In genomic region chr7:16988405-16988804, GRCm38 (mm10) we compare ENCODE assay signal across 9 mouse cellular contexts. TPM values are rescaled to one million over a fixed set of nuclear protein-coding genes. Genes with fewer than 3 reads are reported as not detected.
DNase-seq lines count a peak whose midpoint lies in the region; ATAC-seq and TF ChIP-seq lines count a peak whose summit lies in the region.
"Had no signal": no experiment of that assay in that cellular context is flagged by ENCODE, and none has a peak within 500 bp of the region (broad histone marks: within the 10 kb centered on the region; RNA-seq: fewer than 3 reads in every experiment).

No protein-coding gene starts in this region.

- H3K4me2 ChIP-seq in heart, embryonic 12.5 days: no peak overlapping the region
- H3K4me2 ChIP-seq in embryonic facial prominence, embryonic 14.5 days (ENCODE audit: low read depth, low read length): no peak overlapping the region
- 0 out of 2 replicates have a peak overlapping the region, but pooled peaks have one; percentile 5 for H3K4me2 ChIP-seq in hindbrain, embryonic 14.5 days (replicated peaks)
- H3K4me2 ChIP-seq in midbrain, embryonic 14.5 days (ENCODE audit: low read length): peak overlapping the region; percentile 33; the same call in 1 of the 2 replicates

- TF ChIP-seq CTCF in layer of hippocampus, adult 2 months (conservative IDR thresholded peaks at IDR 0.05): no peak

- no peak overlapping the region for H3K9ac ChIP-seq in heart, embryonic 12.5 days
- H3K9ac ChIP-seq in embryonic facial prominence, embryonic 14.5 days (ENCODE audit: low read depth, low read length): no peak overlapping the region
- no peak overlapping the region for H3K9ac ChIP-seq in hindbrain, embryonic 14.5 days
- H3K9ac ChIP-seq in midbrain, embryonic 14.5 days (replicated peaks; ENCODE audit: low read length): no peak overlapping the region

- H3K27ac ChIP-seq in heart, embryonic 12.5 days (ENCODE audit: poor library complexity, severe bottlenecking): no peak overlapping the region
- peak overlapping the region; percentile 49; the same call in 1 of the 2 replicates for H3K27ac ChIP-seq in embryonic facial prominence, embryonic 14.5 days (replicated peaks; ENCODE audit: low read depth, low read length)
- peak overlapping the region; percentile 84 for H3K27ac ChIP-seq in hindbrain, embryonic 14.5 days
- H3K27ac ChIP-seq in midbrain, embryonic 14.5 days (replicated peaks; ENCODE audit: low read depth, low read length): peak overlapping the region; percentile 89
- H3K27ac ChIP-seq in layer of hippocampus, adult 2 months: no peak overlapping the region

- ATAC-seq in heart, embryonic 12.5 days (ENCODE audit: insufficient number of reproducible peaks, low FRiP score): no peak
- ATAC-seq in embryonic facial prominence, embryonic 14.5 days (ENCODE audit: low read depth): peak; percentile 23
- ATAC-seq in hindbrain, embryonic 14.5 days (ENCODE audit: low FRiP score): no peak
- no peak for ATAC-seq in midbrain, embryonic 14.5 days (ENCODE audit: low FRiP score, low TSS enrichment)
- ATAC-seq in cerebellum, adult (ENCODE audit: insufficient number of reproducible peaks, low FRiP score, low TSS enrichment): no peak

- H3K4me3 ChIP-seq in heart, embryonic 12.5 days: no peak overlapping the region
- H3K4me3 ChIP-seq in embryonic facial prominence, embryonic 14.5 days (ENCODE audit: low read depth, low read length): no peak overlapping the region
- no peak overlapping the region for H3K4me3 ChIP-seq in hindbrain, embryonic 14.5 days (replicated peaks; ENCODE audit: low read length)
- no peak overlapping the region for H3K4me3 ChIP-seq in midbrain, embryonic 14.5 days (replicated peaks; ENCODE audit: low read depth, low read length)
- H3K4me3 ChIP-seq in layer of hippocampus, adult 2 months: no peak overlapping the region
- H3K4me3 ChIP-seq: megakaryocyte, embryonic 14.5 days had no signal

- whole genome bisulfite sequencing in heart, embryonic 12.5 days: 53% methylated on average over 3 of the region's 3 CpGs
- 26% methylated on average over 3 of the region's 3 CpGs for WGBS in embryonic facial prominence, embryonic 14.5 days
- WGBS in hindbrain, embryonic 14.5 days: 43% methylated on average over 3 of the region's 3 CpGs
- 44% methylated on average over 3 of the region's 3 CpGs for WGBS in midbrain, embryonic 14.5 days

- H3K4me1 ChIP-seq in heart, embryonic 12.5 days (replicated peaks): peaks cover 44% of the 10 kb centered on the region
- H3K4me1 ChIP-seq in embryonic facial prominence, embryonic 14.5 days (ENCODE audit: control insufficient read depth, insufficient read depth, low read length): peaks cover 40% of the 10 kb centered on the region
- peaks cover 55% of the 10 kb centered on the region for H3K4me1 ChIP-seq in hindbrain, embryonic 14.5 days (replicated peaks; ENCODE audit: control insufficient read depth, insufficient read depth, low read length)
- peaks cover 32% of the 10 kb centered on the region for H3K4me1 ChIP-seq in midbrain, embryonic 14.5 days (ENCODE audit: control insufficient read depth, insufficient read depth, low read length)

- H3K9me3 ChIP-seq in heart, embryonic 12.5 days (replicated peaks): 0 out of 2 replicates have a peak, but pooled peaks cover 2% of the 10 kb centered on the region
- H3K9me3 ChIP-seq in embryonic facial prominence, embryonic 14.5 days (ENCODE audit: control insufficient read depth, low read length): no peaks in the 10 kb centered on the region
- H3K9me3 ChIP-seq in hindbrain, embryonic 14.5 days (ENCODE audit: control insufficient read depth, low read length): no peaks in the 10 kb centered on the region
- H3K9me3 ChIP-seq in midbrain, embryonic 14.5 days (ENCODE audit: control insufficient read depth, low read length): no peaks in the 10 kb centered on the region
- H3K9me3 ChIP-seq: megakaryocyte, embryonic 14.5 days had no signal

- no peaks in the 10 kb centered on the region for H3K27me3 ChIP-seq in heart, embryonic 12.5 days (replicated peaks)
- H3K27me3 ChIP-seq in embryonic facial prominence, embryonic 14.5 days (replicated peaks; ENCODE audit: control insufficient read depth, insufficient read depth, low read length): no peaks in the 10 kb centered on the region
- H3K27me3 ChIP-seq in hindbrain, embryonic 14.5 days (ENCODE audit: control insufficient read depth, insufficient read depth, low read length): no peaks in the 10 kb centered on the region
- no peaks in the 10 kb centered on the region for H3K27me3 ChIP-seq in midbrain, embryonic 14.5 days (ENCODE audit: control insufficient read depth, insufficient read depth, low read length)
- H3K27me3 ChIP-seq: megakaryocyte, embryonic 14.5 days had no signal

- no peaks in the 10 kb centered on the region for H3K36me3 ChIP-seq in heart, embryonic 12.5 days
- H3K36me3 ChIP-seq in embryonic facial prominence, embryonic 14.5 days (ENCODE audit: control insufficient read depth, insufficient read depth, low read length): no peaks in the 10 kb centered on the region
- no peaks in the 10 kb centered on the region for H3K36me3 ChIP-seq in hindbrain, embryonic 14.5 days (replicated peaks; ENCODE audit: control insufficient read depth, insufficient read depth)
- H3K36me3 ChIP-seq in midbrain, embryonic 14.5 days (ENCODE audit: control insufficient read depth, insufficient read depth, low read length): no peaks in the 10 kb centered on the region

- DNase-seq in heart, adult 18-20 months: peak; percentile 80 to 82
- DNase-seq in embryonic facial prominence, embryonic 14.5 days (ENCODE audit: low spot score): peak; percentile 90
- peak; percentile 38 for DNase-seq in hindbrain, embryonic 14.5 days (ENCODE audit: low spot score)
- DNase-seq in midbrain, embryonic 14.5 days: peak; percentile 65
- DNase-seq in layer of hippocampus, adult 2 months (ENCODE audit: low spot score in 2 of 2): no peak
- no peak for DNase-seq in thymus, postnatal 36 days

RNA-seq across cellular contexts. Expression of gene Ccdc8, which starts 4.1 kb away (rescaled TPM):
- 1 to 10 TPM; 3.8 to 4.5 TPM for total RNA-seq in heart, adult 18-20 months (2021)
- polyA plus RNA-seq in heart, embryonic 12.5 days (2016; fragmentation: Nextera tagmentation; extraction: Ambion mirVana): 19.6 and 29.4 TPM in 2 replicates
- polyA plus RNA-seq in embryonic facial prominence, embryonic 14.5 days (2014; fragmentation: Nextera tagmentation; extraction: Ambion mirVana): 24.7 and 26.0 TPM in 2 replicates
- 4.4 and 5.4 TPM in 2 replicates for polyA plus RNA-seq in hindbrain, embryonic 14.5 days (2014; fragmentation: Nextera tagmentation; extraction: Ambion mirVana)
- 3.1 and 4.5 TPM in 2 replicates for polyA plus RNA-seq in midbrain, embryonic 14.5 days (2014; fragmentation: Nextera tagmentation; extraction: Ambion mirVana)
- 1 to 10 TPM; 1.8 to 2.2 TPM for total RNA-seq in layer of hippocampus, adult 2 months (2021)

RNA-seq across cellular contexts. Expression of gene Gm42372, which starts 5.5 kb away (rescaled TPM):
- total RNA-seq in heart, adult 18-20 months (2021): under 1 TPM in 1 of 2 experiments, not detected in 1; 0.08 TPM
- 0.14 and 0.15 TPM in 2 replicates for polyA plus RNA-seq in heart, embryonic 12.5 days (2016; fragmentation: Nextera tagmentation; extraction: Ambion mirVana)
- polyA plus RNA-seq in embryonic facial prominence, embryonic 14.5 days (2014; fragmentation: Nextera tagmentation; extraction: Ambion mirVana): 0.24 and 0.38 TPM in 2 replicates
- 7.6 and 7.8 TPM in 2 replicates for polyA plus RNA-seq in hindbrain, embryonic 14.5 days (2014; fragmentation: Nextera tagmentation; extraction: Ambion mirVana)
- polyA plus RNA-seq in midbrain, embryonic 14.5 days (2014; fragmentation: Nextera tagmentation; extraction: Ambion mirVana): 6.4 and 8.7 TPM in 2 replicates
- total RNA-seq in layer of hippocampus, adult 2 months (2021): 10 to 100 TPM; 52.3 to 55.5 TPM

RNA-seq across cellular contexts. Expression of gene Pnmal1, which starts 28.9 kb away (rescaled TPM):
- total RNA-seq in heart, adult 18-20 months (2021): not detected
- 0.14 and 0.28 TPM in 2 replicates for polyA plus RNA-seq in heart, embryonic 12.5 days (2016; fragmentation: Nextera tagmentation; extraction: Ambion mirVana)
- 2.1 and 2.3 TPM in 2 replicates for polyA plus RNA-seq in embryonic facial prominence, embryonic 14.5 days (2014; fragmentation: Nextera tagmentation; extraction: Ambion mirVana)
- polyA plus RNA-seq in hindbrain, embryonic 14.5 days (2014; fragmentation: Nextera tagmentation; extraction: Ambion mirVana): 52.1 and 63.2 TPM in 2 replicates
- 60.8 and 69.8 TPM in 2 replicates for polyA plus RNA-seq in midbrain, embryonic 14.5 days (2014; fragmentation: Nextera tagmentation; extraction: Ambion mirVana)
- 100 to 1,000 TPM; 103 to 121 TPM for total RNA-seq in layer of hippocampus, adult 2 months (2021)

RNA-seq across cellular contexts. Expression of gene Ppp5c, which starts 39.3 kb away (rescaled TPM):
- 10 to 100 TPM; 98.8 to 98.9 TPM for total RNA-seq in heart, adult 18-20 months (2021)
- polyA plus RNA-seq in heart, embryonic 12.5 days (2016; fragmentation: Nextera tagmentation; extraction: Ambion mirVana): 87.3 and 91.9 TPM in 2 replicates
- 99.0 and 107 TPM in 2 replicates for polyA plus RNA-seq in embryonic facial prominence, embryonic 14.5 days (2014; fragmentation: Nextera tagmentation; extraction: Ambion mirVana)
- 123 and 129 TPM in 2 replicates for polyA plus RNA-seq in hindbrain, embryonic 14.5 days (2014; fragmentation: Nextera tagmentation; extraction: Ambion mirVana)
- 112 and 118 TPM in 2 replicates for polyA plus RNA-seq in midbrain, embryonic 14.5 days (2014; fragmentation: Nextera tagmentation; extraction: Ambion mirVana)
- total RNA-seq in layer of hippocampus, adult 2 months (2021): 100 to 1,000 TPM; 148 to 155 TPM

RNA-seq across cellular contexts. Expression of gene Pnmal2, which starts 43.9 kb away (rescaled TPM):
- total RNA-seq in heart, adult 18-20 months (2021): 1 to 10 TPM; 3.7 to 4.0 TPM
- 3.5 and 4.2 TPM in 2 replicates for polyA plus RNA-seq in heart, embryonic 12.5 days (2016; fragmentation: Nextera tagmentation; extraction: Ambion mirVana)
- 20.9 and 21.9 TPM in 2 replicates for polyA plus RNA-seq in embryonic facial prominence, embryonic 14.5 days (2014; fragmentation: Nextera tagmentation; extraction: Ambion mirVana)
- 96.1 and 96.4 TPM in 2 replicates for polyA plus RNA-seq in hindbrain, embryonic 14.5 days (2014; fragmentation: Nextera tagmentation; extraction: Ambion mirVana)
- polyA plus RNA-seq in midbrain, embryonic 14.5 days (2014; fragmentation: Nextera tagmentation; extraction: Ambion mirVana): 115 and 116 TPM in 2 replicates
- 100 to 1,000 TPM; 348 to 373 TPM for total RNA-seq in layer of hippocampus, adult 2 months (2021)

Comparison
In these comparisons a context has a peak if more than half of its experiments do, and no peak if none do; other contexts are left out.
1. DNase-seq: peak in heart, adult 18-20 months (2 of 2), embryonic facial prominence, embryonic 14.5 days (single experiment), hindbrain, embryonic 14.5 days (single experiment) and midbrain, embryonic 14.5 days (single experiment); none in layer of hippocampus, adult 2 months (0 of 2) and thymus, postnatal 36 days (0 of 2).
2. H3K27ac ChIP-seq: peak in embryonic facial prominence, embryonic 14.5 days (single experiment), hindbrain, embryonic 14.5 days (single experiment) and midbrain, embryonic 14.5 days (single experiment); none in heart, embryonic 12.5 days (single experiment) and layer of hippocampus, adult 2 months (single experiment).
3. H3K4me2 ChIP-seq: peak in hindbrain, embryonic 14.5 days (single experiment) and midbrain, embryonic 14.5 days (single experiment); none in heart, embryonic 12.5 days (single experiment) and embryonic facial prominence, embryonic 14.5 days (single experiment).
4. RNA of gene Pnmal1, which starts 28.9 kb away (polyA plus RNA-seq): 60.8 to 69.8 TPM in midbrain, embryonic 14.5 days and 52.1 to 63.2 TPM in hindbrain, embryonic 14.5 days; 2.1 to 2.3 TPM in embryonic facial prominence, embryonic 14.5 days and 0.14 to 0.28 TPM in heart, embryonic 12.5 days; every median in the first group is over 10 times any median in the second.